In the genomic region with DNA sequence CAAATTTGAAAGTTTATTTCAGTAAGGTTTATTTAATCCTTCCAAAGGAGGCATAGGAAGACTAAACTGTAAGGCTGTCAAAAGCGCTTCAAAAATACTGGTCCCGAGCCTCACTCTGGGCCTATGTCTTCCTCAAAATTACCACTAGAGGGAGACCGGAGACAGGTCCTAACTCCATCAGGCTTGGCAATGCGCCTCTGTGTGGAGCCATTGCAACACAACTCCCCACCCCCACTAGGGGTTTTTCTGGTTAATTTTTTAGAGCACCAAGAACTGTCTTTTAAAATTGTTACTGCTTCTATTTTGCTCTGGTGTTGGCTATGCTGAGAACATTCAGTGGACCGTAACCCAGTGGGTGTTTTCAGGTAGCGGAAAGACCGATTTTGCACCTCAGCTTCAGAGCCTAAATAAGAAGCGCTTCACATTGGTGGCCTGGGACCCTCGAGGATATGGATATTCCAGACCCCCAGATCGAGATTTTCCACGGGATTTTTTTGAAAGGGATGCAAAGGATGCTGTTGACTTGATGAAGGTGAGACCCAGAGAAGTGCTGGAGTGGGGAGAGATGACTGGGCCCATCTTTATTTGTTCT, we compare ENCODE assay signal across 8 mouse cellular contexts. TPM values are rescaled to one million over a fixed set of nuclear protein-coding genes. Genes with fewer than 3 reads are reported as not detected.
DNase-seq lines count a peak whose midpoint lies in the region; ATAC-seq and TF ChIP-seq lines count a peak whose summit lies in the region.

No protein-coding gene starts in this region.

- H3ac ChIP-seq in myocyte (ENCODE audit: control insufficient read depth, insufficient read length) = no peak overlapping the region

- WGBS in embryonic facial prominence, embryonic 15.5 days = 39% methylated on average over 11 of the region's 11 CpGs
- 42% methylated on average over 11 of the region's 11 CpGs for WGBS in heart, embryonic 10.5 days
- 43% methylated on average over 11 of the region's 11 CpGs for whole genome bisulfite sequencing in kidney, embryonic 15.5 days

- no peak overlapping the region for H3K27ac ChIP-seq in embryonic facial prominence, embryonic 15.5 days (replicated peaks)
- no peak overlapping the region for H3K27ac ChIP-seq in heart, embryonic 10.5 days
- no peak overlapping the region for H3K27ac ChIP-seq in kidney, embryonic 15.5 days

- ATAC-seq in embryonic facial prominence, embryonic 15.5 days (ENCODE audit: insufficient number of reproducible peaks, low FRiP score, low TSS enrichment, low read depth) = peak; percentile 74
- peak; percentile 85 for ATAC-seq in kidney, embryonic 15.5 days (replicated peaks; ENCODE audit: low FRiP score)

- H3K27me3 ChIP-seq in embryonic facial prominence, embryonic 15.5 days = no peaks in the 10 kb centered on the region
- no peaks in the 10 kb centered on the region for H3K27me3 ChIP-seq in heart, embryonic 10.5 days (ENCODE audit: insufficient read depth, poor library complexity, severe bottlenecking)
- no peaks in the 10 kb centered on the region for H3K27me3 ChIP-seq in kidney, embryonic 15.5 days
- no peaks in the 10 kb centered on the region for H3K27me3 ChIP-seq in myocyte (ENCODE audit: control insufficient read depth, insufficient read depth, insufficient read length)

- 0 out of 2 replicates have a peak, but pooled peaks cover 3% of the 10 kb centered on the region for H3K4me1 ChIP-seq in embryonic facial prominence, embryonic 15.5 days
- H3K4me1 ChIP-seq in heart, embryonic 10.5 days = 0 out of 2 replicates have a peak, but pooled peaks cover 3% of the 10 kb centered on the region
- H3K4me1 ChIP-seq in kidney, embryonic 15.5 days = 0 out of 2 replicates have a peak, but pooled peaks cover 2% of the 10 kb centered on the region

- no peak overlapping the region for H3K9ac ChIP-seq in embryonic facial prominence, embryonic 15.5 days
- H3K9ac ChIP-seq in kidney, embryonic 15.5 days = no peak overlapping the region

- H3K79me2 ChIP-seq in myocyte (ENCODE audit: control insufficient read depth, insufficient read depth) = no peaks in the 10 kb centered on the region

- H3K9me3 ChIP-seq in embryonic facial prominence, embryonic 15.5 days (replicated peaks) = no peaks in the 10 kb centered on the region
- no peaks in the 10 kb centered on the region for H3K9me3 ChIP-seq in heart, embryonic 10.5 days
- no peaks in the 10 kb centered on the region for H3K9me3 ChIP-seq in kidney, embryonic 15.5 days (replicated peaks)

- H3K4me3 ChIP-seq in embryonic facial prominence, embryonic 15.5 days (replicated peaks) = no peak overlapping the region
- H3K4me3 ChIP-seq in heart, embryonic 10.5 days = no peak overlapping the region
- no peak overlapping the region for H3K4me3 ChIP-seq in kidney, embryonic 15.5 days (replicated peaks)
- no peak overlapping the region for H3K4me3 ChIP-seq in myocyte

- no peak overlapping the region for H3K4me2 ChIP-seq in embryonic facial prominence, embryonic 15.5 days (replicated peaks)
- no peak overlapping the region for H3K4me2 ChIP-seq in kidney, embryonic 15.5 days
- no peak overlapping the region for H3K4me2 ChIP-seq in myocyte (ENCODE audit: low read depth)

- peak; percentile 84 for DNase-seq in A20 (ENCODE audit: low read depth, low spot score)
- DNase-seq in adrenal gland, postnatal 36 days = peak; percentile 75 to 82
- peak; percentile 80 for DNase-seq in heart, embryonic 10.5 days (ENCODE audit: low spot score)
- peak; percentile 69 for DNase-seq in liver
- peak; percentile 65 to 77 for DNase-seq in spleen, postnatal 4 days (ENCODE audit: low spot score in 2 of 2)

- no peak for TF ChIP-seq POLR2A in myocyte (IDR thresholded peaks at IDR 0.05; ENCODE audit: insufficient read length, low read depth)

- peaks cover 41% of the 10 kb centered on the region for H3K36me3 ChIP-seq in embryonic facial prominence, embryonic 15.5 days
- peaks cover 31% of the 10 kb centered on the region for H3K36me3 ChIP-seq in heart, embryonic 10.5 days
- H3K36me3 ChIP-seq in kidney, embryonic 15.5 days = peaks cover 37% of the 10 kb centered on the region
- H3K36me3 ChIP-seq in myocyte (ENCODE audit: control insufficient read depth, insufficient read depth) = no peaks in the 10 kb centered on the region

TF ChIP-seq in myocyte, 11 proteins besides CTCF, POLR2A, EP300 and RAD21:
- peak; percentile 92 for TF ChIP-seq CEBPB (IDR thresholded peaks at IDR 0.05; ENCODE audit: insufficient read depth, poor library complexity, severe bottlenecking)
- no peak for TF ChIP-seq E2F4 (IDR thresholded peaks at IDR 0.05; ENCODE audit: insufficient read depth)

RNA-seq across cellular contexts. Expression of a gene that starts 9.1 kb away (rescaled TPM):
- 10 to 100 TPM; 89.7 to 98.7 TPM for total RNA-seq in adrenal gland, postnatal 36 days (2021)
- 51.2 and 72.1 TPM in 2 replicates for polyA plus RNA-seq in embryonic facial prominence, embryonic 15.5 days (2015; fragmentation: Nextera tagmentation; extraction: Ambion mirVana)
- polyA plus RNA-seq in heart, embryonic 10.5 days (2016; fragmentation: Nextera tagmentation; extraction: Ambion mirVana) = 41.5 and 45.1 TPM in 2 replicates
- polyA plus RNA-seq in kidney, embryonic 15.5 days (2015; fragmentation: Nextera tagmentation; extraction: Ambion mirVana) = 66.7 and 72.2 TPM in 2 replicates
- 27.7 TPM for polyA plus RNA-seq in myocyte (2012; fragmentation: generic; extraction: Trizol)

RNA-seq across cellular contexts. Expression of a gene that starts 31.3 kb away (rescaled TPM):
- total RNA-seq in adrenal gland, postnatal 36 days (2021) = 10 to 100 TPM; 24.6 to 42.9 TPM
- polyA plus RNA-seq in embryonic facial prominence, embryonic 15.5 days (2015; fragmentation: Nextera tagmentation; extraction: Ambion mirVana) = 208 and 211 TPM in 2 replicates
- 99.4 and 115 TPM in 2 replicates for polyA plus RNA-seq in heart, embryonic 10.5 days (2016; fragmentation: Nextera tagmentation; extraction: Ambion mirVana)
- polyA plus RNA-seq in kidney, embryonic 15.5 days (2015; fragmentation: Nextera tagmentation; extraction: Ambion mirVana) = 102 and 132 TPM in 2 replicates
- 550 TPM for polyA plus RNA-seq in myocyte (2012; fragmentation: generic; extraction: Trizol)

RNA-seq across cellular contexts. Expression of a gene that starts 43.9 kb away (rescaled TPM):
- total RNA-seq in adrenal gland, postnatal 36 days (2021) = 100 to 1,000 TPM; 425 to 528 TPM
- 69.0 and 74.4 TPM in 2 replicates for polyA plus RNA-seq in embryonic facial prominence, embryonic 15.5 days (2015; fragmentation: Nextera tagmentation; extraction: Ambion mirVana)
- polyA plus RNA-seq in heart, embryonic 10.5 days (2016; fragmentation: Nextera tagmentation; extraction: Ambion mirVana) = 38.1 and 42.1 TPM in 2 replicates
- polyA plus RNA-seq in kidney, embryonic 15.5 days (2015; fragmentation: Nextera tagmentation; extraction: Ambion mirVana) = 58.8 and 70.9 TPM in 2 replicates
- 291 TPM for polyA plus RNA-seq in myocyte (2012; fragmentation: generic; extraction: Trizol)

RNA-seq across cellular contexts. Expression of a gene that starts 44.4 kb away (rescaled TPM):
- 10 to 100 TPM; 29.9 to 35.4 TPM for total RNA-seq in adrenal gland, postnatal 36 days (2021)
- 19.3 and 19.7 TPM in 2 replicates for polyA plus RNA-seq in embryonic facial prominence, embryonic 15.5 days (2015; fragmentation: Nextera tagmentation; extraction: Ambion mirVana)
- polyA plus RNA-seq in heart, embryonic 10.5 days (2016; fragmentation: Nextera tagmentation; extraction: Ambion mirVana) = 8.3 and 13.4 TPM in 2 replicates
- polyA plus RNA-seq in kidney, embryonic 15.5 days (2015; fragmentation: Nextera tagmentation; extraction: Ambion mirVana) = 18.3 and 18.6 TPM in 2 replicates
- 6.5 TPM for polyA plus RNA-seq in myocyte (2012; fragmentation: generic; extraction: Trizol)
